Mouse (Mus musculus): ENCODE results near the gene Opcml. TPM values are rescaled to one million over a fixed set of nuclear protein-coding genes. Genes with fewer than 3 reads are reported as not detected.

The Opcml gene
- total RNA-seq, 1 experiment, result 0.49 TPM

GRCm38 (mm10) chr9:28588488-28588887, 797.9 kb downstream of the Opcml start:
- H3K4me3 ChIP-seq (ENCODE audit: insufficient read depth in 1 of 2, low read depth in 1 of 2, low read length in 2 of 2, poor library complexity in 1 of 2, severe bottlenecking in 1 of 2), result no peak overlapping the region
- H3K9me3 ChIP-seq (ENCODE audit: control insufficient read depth, insufficient read depth, low read depth, low read length), result no peaks in the 10 kb centered on the region
- no peaks in the 10 kb centered on the region for H3K4me1 ChIP-seq (ENCODE audit: control insufficient read depth in 2 of 2, insufficient read depth in 2 of 2, low read length in 2 of 2, poor library complexity in 1 of 2)
- no peak overlapping the region for H3K27ac ChIP-seq (ENCODE audit: insufficient read depth, low read depth, low read length, poor library complexity, severe bottlenecking)
- TF ChIP-seq HCFC1 (IDR thresholded peaks at IDR 0.05; ENCODE audit: borderline replicate concordance, insufficient read depth, low read length) (no peak), MAFK (IDR thresholded peaks at IDR 0.05; ENCODE audit: insufficient read depth, low read depth, low read length) (no peak), ZC3H11A (IDR thresholded peaks at IDR 0.05; ENCODE audit: borderline replicate concordance, low read depth, low read length) (no peak), CHD2 (IDR thresholded peaks at IDR 0.05; ENCODE audit: low read depth, low read length) (no peak), ZNF384 (IDR thresholded peaks at IDR 0.05; ENCODE audit: low read depth, low read length) (no peak)
- in situ Hi-C loops (cut with MboI; ENCODE audit: low sequenced_read_pairs in 2 of 2, unreplicated experiment in 2 of 2), result no loop called here
- DNase-seq (ENCODE audit: low read depth, low spot score), result no peak
- no peak overlapping the region for H3K9ac ChIP-seq (ENCODE audit: insufficient read depth, low read depth, low read length, poor library complexity, severe bottlenecking)
- no peaks in the 10 kb centered on the region for H3K36me3 ChIP-seq (ENCODE audit: control insufficient read depth, insufficient read depth, low read length, poor library complexity, severe bottlenecking)

- Histone ChIP-seq H3K9me3 (ENCODE audit: control insufficient read depth, insufficient read depth, low read depth, low read length) (no peaks in the 10 kb centered on the region), H3K4me3 (ENCODE audit: insufficient read depth in 1 of 2, low read depth in 1 of 2, low read length in 2 of 2, poor library complexity in 1 of 2, severe bottlenecking in 1 of 2) (no peak overlapping the region), H3K36me3 (ENCODE audit: control insufficient read depth, insufficient read depth, low read length, poor library complexity, severe bottlenecking) (no peaks in the 10 kb centered on the region), H3K27ac (ENCODE audit: insufficient read depth, low read depth, low read length, poor library complexity, severe bottlenecking) (no peak overlapping the region), H3K4me1 (ENCODE audit: control insufficient read depth in 2 of 2, insufficient read depth in 2 of 2, low read length in 2 of 2, poor library complexity in 1 of 2) (no peaks in the 10 kb centered on the region), H3K9ac (ENCODE audit: insufficient read depth, low read depth, low read length, poor library complexity, severe bottlenecking) (no peak overlapping the region)
- in situ Hi-C loops (cut with MboI; ENCODE audit: low sequenced_read_pairs in 2 of 2, unreplicated experiment in 2 of 2), result no loop called here
- no peak for DNase-seq (ENCODE audit: low read depth, low spot score)
- TF ChIP-seq HCFC1 (IDR thresholded peaks at IDR 0.05; ENCODE audit: borderline replicate concordance, insufficient read depth, low read length) (no peak), CHD2 (IDR thresholded peaks at IDR 0.05; ENCODE audit: low read depth, low read length) (no peak), ZC3H11A (IDR thresholded peaks at IDR 0.05; ENCODE audit: borderline replicate concordance, low read depth, low read length) (no peak), ZNF384 (IDR thresholded peaks at IDR 0.05; ENCODE audit: low read depth, low read length) (no peak), MAFK (IDR thresholded peaks at IDR 0.05; ENCODE audit: insufficient read depth, low read depth, low read length) (no peak)
These were observed 801.6 kb downstream of the Opcml start for GRCm38 (mm10) chr9:28592208-28592607.

- TF ChIP-seq ZNF384 (IDR thresholded peaks at IDR 0.05; ENCODE audit: low read depth, low read length) (no peak), HCFC1 (IDR thresholded peaks at IDR 0.05; ENCODE audit: borderline replicate concordance, insufficient read depth, low read length) (no peak), ZC3H11A (IDR thresholded peaks at IDR 0.05; ENCODE audit: borderline replicate concordance, low read depth, low read length) (no peak), CHD2 (IDR thresholded peaks at IDR 0.05; ENCODE audit: low read depth, low read length) (no peak)
- H3K9ac ChIP-seq (ENCODE audit: insufficient read depth, low read depth, low read length, poor library complexity, severe bottlenecking), result no peak overlapping the region
- H3K36me3 ChIP-seq (ENCODE audit: control insufficient read depth, insufficient read depth, low read length, poor library complexity, severe bottlenecking), result no peaks in the 10 kb centered on the region
- H3K4me3 ChIP-seq (ENCODE audit: insufficient read depth in 1 of 2, low read depth in 1 of 2, low read length in 2 of 2, poor library complexity in 1 of 2, severe bottlenecking in 1 of 2), result no peak overlapping the region
- DNase-seq (ENCODE audit: low read depth, low spot score), result no peak
- no peaks in the 10 kb centered on the region for H3K4me1 ChIP-seq (ENCODE audit: control insufficient read depth in 2 of 2, insufficient read depth in 2 of 2, low read length in 2 of 2, poor library complexity in 1 of 2)
- no peaks in the 10 kb centered on the region for H3K9me3 ChIP-seq (ENCODE audit: control insufficient read depth, insufficient read depth, low read depth, low read length)
- in situ Hi-C loops (cut with MboI; ENCODE audit: low sequenced_read_pairs in 2 of 2, unreplicated experiment in 2 of 2), result no loop called here
- H3K27ac ChIP-seq (ENCODE audit: insufficient read depth, low read depth, low read length, poor library complexity, severe bottlenecking), result no peak overlapping the region
These were observed 804.5 kb downstream of the Opcml start for GRCm38 (mm10) chr9:28595062-28595461.

GRCm38 (mm10) chr9:28605561-28605960, 815.0 kb downstream of the Opcml start:
- Histone ChIP-seq H3K4me1 (ENCODE audit: control insufficient read depth in 2 of 2, insufficient read depth in 2 of 2, low read length in 2 of 2, poor library complexity in 1 of 2) (no peaks in the 10 kb centered on the region), H3K9me3 (ENCODE audit: control insufficient read depth, insufficient read depth, low read depth, low read length) (no peaks in the 10 kb centered on the region), H3K9ac (ENCODE audit: insufficient read depth, low read depth, low read length, poor library complexity, severe bottlenecking) (no peak overlapping the region), H3K36me3 (ENCODE audit: control insufficient read depth, insufficient read depth, low read length, poor library complexity, severe bottlenecking) (no peaks in the 10 kb centered on the region), H3K27ac (ENCODE audit: insufficient read depth, low read depth, low read length, poor library complexity, severe bottlenecking) (no peak overlapping the region), H3K4me3 (ENCODE audit: insufficient read depth in 1 of 2, low read depth in 1 of 2, low read length in 2 of 2, poor library complexity in 1 of 2, severe bottlenecking in 1 of 2) (no peak overlapping the region)
- in situ Hi-C loops (cut with MboI; ENCODE audit: low sequenced_read_pairs in 2 of 2, unreplicated experiment in 2 of 2), result no loop called here
- TF ChIP-seq HCFC1 (IDR thresholded peaks at IDR 0.05; ENCODE audit: borderline replicate concordance, insufficient read depth, low read length), result no peak
- TF ChIP-seq ZC3H11A (IDR thresholded peaks at IDR 0.05; ENCODE audit: borderline replicate concordance, low read depth, low read length), result no peak
- no peak for TF ChIP-seq CHD2 (IDR thresholded peaks at IDR 0.05; ENCODE audit: low read depth, low read length)
- no peak for TF ChIP-seq MAFK (IDR thresholded peaks at IDR 0.05; ENCODE audit: insufficient read depth, low read depth, low read length)
- no peak for TF ChIP-seq ZNF384 (IDR thresholded peaks at IDR 0.05; ENCODE audit: low read depth, low read length)
- no peak for DNase-seq (ENCODE audit: low read depth, low spot score)
